Mouse (Mus musculus): ENCODE data around the gene 4930524B15Rik.
A peak's percentile ranks its signal among the peaks of the same experiment; 100 is the strongest.
"Not testable (repeated sequence)": the region's sequence is repeated elsewhere in the genome, so short reads cannot be mapped to it uniquely, and the experiment has no call there.

Gene 4930524B15Rik

DNA sequence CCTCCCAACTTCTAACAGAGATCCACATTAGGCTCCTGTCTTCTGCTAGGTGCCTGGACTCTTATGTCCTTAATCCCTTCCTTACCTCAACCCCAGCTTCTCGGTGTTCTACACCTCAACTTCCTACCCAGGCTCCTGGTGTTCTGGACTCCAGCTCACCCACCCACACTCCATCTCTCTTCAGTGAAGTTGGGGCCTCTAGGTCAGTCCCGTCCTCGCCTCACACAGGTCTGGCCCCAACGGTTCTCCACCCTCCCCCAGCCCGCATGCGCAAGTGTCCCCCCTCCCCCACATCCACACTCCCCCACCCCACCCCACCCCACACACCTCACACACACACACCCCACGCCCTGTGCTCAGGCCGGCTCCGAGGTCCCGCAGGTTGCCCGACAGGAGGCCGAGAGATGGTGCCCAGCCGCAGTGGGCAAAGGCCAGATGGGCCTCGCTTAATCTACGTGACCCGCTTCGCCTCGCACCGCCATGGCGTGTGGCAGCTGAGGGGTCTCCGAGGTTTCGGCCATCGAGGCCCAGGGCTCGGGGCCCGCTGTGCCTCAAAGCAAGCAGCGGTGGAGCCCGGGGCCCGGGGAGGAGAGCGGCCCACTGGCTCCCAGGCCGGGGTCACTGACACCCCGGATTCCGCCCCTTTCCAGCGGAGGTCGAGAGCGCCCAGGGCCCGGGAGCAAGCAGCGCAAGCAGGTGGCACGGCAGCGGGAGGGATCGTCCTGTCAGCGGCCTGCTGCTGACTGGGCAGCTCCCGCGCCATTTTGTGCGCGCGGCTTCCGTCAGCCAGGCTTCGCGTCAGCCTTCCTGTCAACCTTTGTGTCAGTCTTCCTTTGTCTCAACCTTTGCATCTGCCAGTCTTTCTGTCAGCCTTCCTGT is at the start of gene 4930524B15Rik:
TSS of gene 4930524B15Rik (plus strand) at position 337 of the 879 bp plus-strand sequence.
- DNase-seq, result no peak

- no peak for DNase-seq
These were observed 47.6 kb upstream of the 4930524B15Rik start for GRCm38 (mm10) chr11:31917769-31918168.

GRCm38 (mm10) chr11:31930051-31930450 is 35.3 kb upstream of the 4930524B15Rik start:
- DNase-seq, result no peak

DNA sequence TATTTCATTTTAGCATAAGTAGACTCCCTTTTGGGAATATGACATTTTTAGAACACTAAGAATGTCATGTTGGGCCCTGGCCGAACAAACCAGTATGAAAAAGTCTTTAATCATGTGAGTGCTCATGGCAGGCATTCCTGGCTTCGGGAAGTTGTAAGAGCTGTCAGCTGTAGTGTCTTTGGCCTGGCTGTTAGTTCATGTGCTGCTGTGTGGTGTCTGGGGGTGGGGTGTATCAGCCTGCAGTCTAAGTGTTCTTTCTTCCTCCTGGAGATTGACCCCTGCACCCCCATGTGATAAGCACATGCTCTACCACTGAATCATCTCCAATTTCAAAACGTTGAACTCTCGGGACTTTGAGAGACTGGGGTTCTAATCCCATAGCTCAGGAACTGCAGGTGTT is 29.7 kb upstream of the 4930524B15Rik start:
- DNase-seq, result peak; percentile 22

GRCm38 (mm10) chr11:31936910-31937525 is 28.4 kb upstream of the 4930524B15Rik start:
- DNase-seq, result no peak

GRCm38 (mm10) chr11:31940898-31941639 is 24.3 kb upstream of the 4930524B15Rik start:
- no peak for DNase-seq

- DNase-seq, result no peak
These were observed 23.5 kb upstream of the 4930524B15Rik start for GRCm38 (mm10) chr11:31941640-31942638.

- DNase-seq, result no peak
These were observed 19.9 kb upstream of the 4930524B15Rik start for GRCm38 (mm10) chr11:31945471-31945870.

DNA sequence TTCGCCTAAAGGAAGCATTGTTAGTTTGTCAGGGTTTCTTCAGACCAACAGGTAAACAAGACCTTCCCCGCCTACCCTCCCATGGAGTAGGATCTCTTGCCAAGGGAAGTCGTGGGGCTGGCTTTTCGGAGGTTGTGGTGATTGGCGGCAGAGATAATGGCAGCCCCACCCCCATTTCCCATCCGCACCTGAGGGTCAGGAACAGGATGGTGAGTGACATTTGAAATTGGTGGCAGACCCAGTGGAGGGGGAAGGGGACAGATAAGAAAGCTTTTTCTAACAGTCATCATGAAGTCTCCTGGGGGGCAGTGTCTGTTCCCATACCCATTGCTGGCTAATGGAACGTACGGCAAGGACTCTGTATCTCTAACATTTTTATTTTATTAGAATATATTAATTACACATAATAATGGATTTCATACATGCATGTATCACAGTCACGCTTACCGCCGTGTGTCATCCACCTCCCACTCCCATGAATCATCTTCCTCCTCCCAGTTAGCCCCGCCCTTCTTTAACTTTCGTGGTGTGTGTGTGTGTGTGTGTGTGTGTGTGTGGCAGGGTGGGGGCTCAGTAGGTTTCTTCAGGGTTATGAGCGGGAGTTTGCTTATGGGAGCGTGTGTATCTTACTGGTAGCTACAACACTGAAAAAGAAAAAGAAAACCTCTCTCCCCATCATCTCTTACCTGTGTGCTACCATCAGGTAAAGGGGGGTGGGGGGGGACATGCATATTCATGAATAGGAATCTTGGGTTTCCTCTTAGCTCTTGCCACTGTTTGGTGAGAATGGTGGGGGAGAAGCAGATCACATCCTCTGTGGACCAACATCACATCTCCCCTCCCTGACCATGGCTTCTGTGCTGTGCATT is 16.7 kb upstream of the 4930524B15Rik start:
- DNase-seq, result no peak

DNA sequence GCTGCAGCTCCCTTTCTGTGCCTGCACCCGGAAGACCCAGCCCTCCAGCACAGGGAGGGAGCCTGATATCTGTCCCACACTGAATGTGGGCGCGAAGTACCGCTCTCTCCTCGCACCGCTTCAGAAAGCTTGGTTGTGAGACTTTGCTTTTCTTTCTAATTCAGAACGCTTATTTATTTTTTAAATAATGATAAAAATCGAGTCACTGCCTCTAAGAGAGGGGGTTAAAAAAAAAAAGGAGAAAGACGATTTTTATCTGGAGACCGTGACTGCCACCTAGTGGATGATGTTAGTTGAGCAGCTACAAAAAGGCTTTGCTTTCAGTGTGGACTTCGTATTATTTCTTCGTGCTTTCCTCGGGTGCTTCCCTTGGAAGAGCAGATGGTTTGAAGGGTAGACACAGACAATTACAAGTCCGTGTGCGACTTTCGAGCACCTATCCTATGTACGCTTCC is 16.0 kb upstream of the 4930524B15Rik start:
- peak; percentile 79 for DNase-seq

DNA sequence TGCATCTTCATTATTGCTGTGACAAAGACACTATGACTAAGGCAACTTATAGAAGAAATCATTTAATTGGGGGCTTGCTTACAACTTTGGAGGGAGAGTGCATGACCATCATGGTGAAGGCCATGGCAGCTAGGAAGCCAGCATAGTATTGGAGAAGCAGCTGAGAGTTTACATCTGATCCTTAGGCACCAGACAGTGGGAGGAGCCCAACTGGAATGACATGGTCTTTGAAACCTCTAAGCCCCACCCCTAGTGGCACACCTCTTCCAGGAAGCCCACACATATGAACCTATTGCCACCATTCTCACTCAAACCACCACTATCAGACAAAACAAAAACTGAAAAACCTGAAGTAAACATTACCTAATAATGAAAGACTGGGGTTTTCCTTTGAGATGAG is 5.3 kb upstream of the 4930524B15Rik start:
- DNase-seq, result no peak

- no peak for DNase-seq
These were observed 1.4 kb upstream of the 4930524B15Rik start for GRCm38 (mm10) chr11:31963993-31964392.

DNA sequence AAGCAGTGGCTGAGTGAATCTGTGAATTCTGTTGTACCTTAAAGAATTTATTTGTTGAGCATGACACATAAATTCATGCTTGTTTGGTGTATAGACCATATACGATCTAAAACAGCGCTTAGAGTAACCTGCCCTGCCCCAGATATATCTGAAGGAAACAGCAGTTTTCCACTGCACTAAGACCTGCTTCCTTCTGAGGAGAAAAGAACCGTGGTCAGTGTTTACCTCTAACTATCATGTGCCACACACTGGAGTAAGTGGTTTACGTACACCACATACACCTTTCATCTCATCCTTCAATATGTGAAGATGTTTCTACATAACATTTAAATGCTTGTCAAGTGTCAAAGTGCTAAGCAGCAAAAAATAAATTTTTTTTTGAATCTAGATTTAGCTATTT is 8.7 kb downstream of the 4930524B15Rik start:
- DNase-seq, result no peak

DNA sequence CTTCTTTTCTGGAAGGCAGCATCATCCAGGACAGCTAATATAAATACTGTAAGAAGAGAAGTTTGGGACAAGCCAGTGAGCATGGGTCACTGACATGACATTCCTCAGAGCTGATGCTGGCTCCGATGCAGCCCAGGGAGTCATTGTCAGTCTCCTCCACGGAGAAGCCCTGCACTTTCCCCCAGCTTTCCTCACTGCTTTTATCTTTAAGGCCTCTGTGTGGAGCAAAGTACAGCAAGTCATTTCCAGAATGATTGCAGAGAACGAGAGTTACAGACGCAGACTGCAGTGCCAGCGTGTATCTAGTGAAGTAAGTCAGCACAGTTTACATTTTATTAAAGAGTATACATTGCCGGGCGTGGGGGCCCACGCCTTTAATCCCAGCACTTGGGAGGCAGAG is 9.4 kb downstream of the 4930524B15Rik start:
- DNase-seq, result no peak

- DNase-seq, result no peak
These were observed 10.3 kb downstream of the 4930524B15Rik start for GRCm38 (mm10) chr11:31975678-31976077.

GRCm38 (mm10) chr11:31976137-31976536 is 10.7 kb downstream of the 4930524B15Rik start:
- no peak for DNase-seq

DNA sequence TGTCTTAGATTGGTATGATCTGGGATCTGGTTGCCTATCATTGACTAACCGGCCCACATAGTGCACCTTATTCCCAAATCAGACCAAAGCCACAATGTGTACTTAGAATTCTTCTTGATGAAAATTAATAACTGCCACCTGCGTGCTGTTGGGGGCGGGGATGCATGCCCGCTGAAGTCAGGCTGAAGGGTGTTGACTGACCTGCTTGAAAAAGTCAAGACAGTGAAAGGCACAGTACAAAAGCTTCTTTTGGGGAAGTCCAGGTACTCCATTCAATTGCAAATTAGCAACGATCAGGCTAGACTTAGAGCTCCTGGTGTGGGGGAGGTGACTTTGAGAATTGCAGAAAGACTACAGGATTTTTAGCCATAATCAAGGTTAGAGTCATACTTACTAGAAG is 14.7 kb downstream of the 4930524B15Rik start:
- not testable (repeated sequence) for DNase-seq

DNA sequence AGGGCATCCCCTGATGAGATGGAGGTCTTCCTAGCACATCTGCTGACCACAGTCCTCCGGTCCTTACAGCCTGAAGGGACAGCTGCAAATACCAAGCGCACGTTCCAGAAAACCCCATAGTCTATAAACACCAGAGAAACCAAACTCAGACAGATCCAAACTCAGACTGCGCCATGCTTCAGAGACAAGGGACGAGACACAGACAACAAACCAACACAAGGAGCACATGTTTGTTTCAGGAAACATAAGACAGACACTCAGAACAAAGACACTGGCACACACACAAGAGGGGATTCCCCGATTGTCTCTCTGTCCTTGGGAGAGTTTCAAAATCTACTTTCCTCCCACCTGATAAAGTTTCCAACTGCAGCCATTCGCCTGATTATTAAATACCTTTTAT is 16.4 kb downstream of the 4930524B15Rik start:
- no peak for DNase-seq

GRCm38 (mm10) chr11:31982247-31982943 is 17.0 kb downstream of the 4930524B15Rik start:
- not testable (repeated sequence) for DNase-seq

DNA sequence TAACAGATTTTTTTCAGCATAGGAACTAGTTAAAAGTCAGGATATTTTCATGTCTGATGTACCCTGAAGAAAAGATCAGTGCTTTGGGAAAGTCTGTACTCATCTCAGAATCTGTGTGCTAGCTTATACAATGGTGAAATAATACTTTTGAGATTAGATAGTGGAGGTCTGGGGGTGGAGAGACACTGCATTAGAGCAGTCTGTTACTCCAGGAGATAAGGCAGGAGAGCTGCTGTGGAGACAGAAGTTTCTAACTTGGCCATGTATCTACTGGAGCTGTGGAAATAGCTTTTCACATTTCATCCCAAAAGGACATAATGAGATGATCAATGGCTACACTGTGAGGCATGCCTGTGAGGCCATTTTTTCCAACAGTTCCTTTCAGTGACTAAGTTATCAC is 17.9 kb downstream of the 4930524B15Rik start:
- DNase-seq, result no peak
